Mouse (Mus musculus): ENCODE results near the gene Slc38a3.

GRCm38 (mm10) chr9:107629901-107630425, 39.4 kb downstream of the Slc38a3 start:
- no peak for TF ChIP-seq CTCF (IDR thresholded peaks at IDR 0.05 in 2 of 3, conservative IDR thresholded peaks at IDR 0.05 in 1 of 3; ENCODE audit: control insufficient read depth in 1 of 3, insufficient read depth in 1 of 3, low read depth in 2 of 3, low read length in 3 of 3, poor library complexity in 1 of 3, severe bottlenecking in 1 of 3)
- no peak for TF ChIP-seq MXI1 (IDR thresholded peaks at IDR 0.05; ENCODE audit: low read depth, low read length)
- TF ChIP-seq EP300 (IDR thresholded peaks at IDR 0.05; ENCODE audit: low read depth in 1 of 2, low read length in 2 of 2): no peak
- no peak for TF ChIP-seq ELF1 (IDR thresholded peaks at IDR 0.05; ENCODE audit: low read depth, low read length)
- TF ChIP-seq ZKSCAN1 (IDR thresholded peaks at IDR 0.05; ENCODE audit: low read depth, low read length): no peak
- TF ChIP-seq USF1 (IDR thresholded peaks at IDR 0.05; ENCODE audit: low read depth, low read length): no peak
- TF ChIP-seq E2F4 (IDR thresholded peaks at IDR 0.05; ENCODE audit: borderline replicate concordance, low read depth, low read length): no peak
- no peak for TF ChIP-seq GATA1 (IDR thresholded peaks at IDR 0.05; ENCODE audit: low read depth, low read length)
- TF ChIP-seq KAT2A (conservative IDR thresholded peaks at IDR 0.05; ENCODE audit: low read depth, low read length): no peak

Measured in MEL (cell line).